Mouse (Mus musculus) lung, postnatal 36 days (tissue): ENCODE measurements around the gene Tmem95.

Source experiments
- DNase-seq: peaks from one replicate; pipeline ENCODE4 v3.0.0; 2022; ENCODE audit warnings: mixed read lengths

The Tmem95 gene

GRCm38 (mm10) chr11:69910781-69911560 lies 33.2 kb upstream of the Tmem95 start:
- DNase-seq, result no peak

GRCm38 (mm10) chr11:69910177-69910576 lies 32.4 kb upstream of the Tmem95 start:
- DNase-seq, result no peak

GRCm38 (mm10) chr11:69909174-69909573 lies 31.4 kb upstream of the Tmem95 start:
- no peak for DNase-seq

- no peak for DNase-seq
Measured at GRCm38 (mm10) chr11:69908645-69909044, 30.8 kb upstream of the Tmem95 start.

- DNase-seq, result no peak
Measured at GRCm38 (mm10) chr11:69904311-69904710, 26.5 kb upstream of the Tmem95 start.

- DNase-seq, result no peak
Measured at GRCm38 (mm10) chr11:69902972-69903371, 25.2 kb upstream of the Tmem95 start.

GRCm38 (mm10) chr11:69901993-69902392 lies 24.2 kb upstream of the Tmem95 start:
- no peak for DNase-seq

GRCm38 (mm10) chr11:69901406-69901846 lies 23.6 kb upstream of the Tmem95 start:
- DNase-seq, result peak; percentile 96

GRCm38 (mm10) chr11:69900471-69901405 lies 22.9 kb upstream of the Tmem95 start, which contains the start of the genes 2810408A11Rik and Neurl4:
TSS of gene 2810408A11Rik (minus strand) at chr11:69900987.
TSS of gene Neurl4 (plus strand) at chr11:69901072.
- DNase-seq, result peak; percentile 96

GRCm38 (mm10) chr11:69899870-69900269 lies 22.1 kb upstream of the Tmem95 start:
- DNase-seq, result no peak

- DNase-seq, result no peak
Measured at GRCm38 (mm10) chr11:69895291-69895690, 17.5 kb upstream of the Tmem95 start, which contains the start of gene Acap1. TSS of gene Acap1 (minus strand) at chr11:69895539.

- peak; percentile 61 for DNase-seq
Measured at GRCm38 (mm10) chr11:69894671-69895070, 16.9 kb upstream of the Tmem95 start.

- DNase-seq, result no peak
Measured at GRCm38 (mm10) chr11:69891482-69891881, 13.7 kb upstream of the Tmem95 start.

- DNase-seq, result peak; percentile 74
Measured at GRCm38 (mm10) chr11:69886907-69887635, 9.3 kb upstream of the Tmem95 start.

GRCm38 (mm10) chr11:69884663-69885062 lies 6.8 kb upstream of the Tmem95 start:
- DNase-seq, result no peak

- no peak for DNase-seq
Measured at GRCm38 (mm10) chr11:69884240-69884639, 6.4 kb upstream of the Tmem95 start.

- DNase-seq, result no peak
Measured at GRCm38 (mm10) chr11:69883527-69884151, 5.8 kb upstream of the Tmem95 start.

- peak; percentile 64 for DNase-seq
Measured at GRCm38 (mm10) chr11:69883066-69883465, 5.2 kb upstream of the Tmem95 start.

GRCm38 (mm10) chr11:69881787-69882670 lies 4.2 kb upstream of the Tmem95 start:
- DNase-seq, result no peak

- DNase-seq, result peak; percentile 96
Measured at GRCm38 (mm10) chr11:69880853-69881603, 3.2 kb upstream of the Tmem95 start, which contains the start of gene Kctd11. TSS of gene Kctd11 (minus strand) at chr11:69881406.
